Mouse (Mus musculus): ENCODE results near the gene Lep.

Gene Lep

DNA sequence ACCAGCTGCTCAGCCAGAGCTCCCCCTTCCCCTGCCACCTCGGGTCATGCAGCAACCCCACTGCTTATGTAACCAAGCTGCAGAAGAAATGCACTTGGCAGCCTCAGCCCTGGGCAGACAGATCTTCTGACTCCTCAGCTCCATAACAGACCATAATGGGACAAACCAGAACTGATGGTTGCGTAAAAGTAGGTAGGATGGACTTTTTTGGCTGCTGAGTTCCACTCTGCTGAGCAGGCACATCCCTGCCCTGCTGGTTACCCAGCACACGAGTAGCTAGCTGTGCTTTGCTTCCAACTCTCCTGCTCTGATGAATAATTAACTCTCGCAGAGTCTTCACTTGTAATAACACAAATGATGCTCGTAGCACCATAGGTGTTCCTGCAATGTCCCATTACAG lies 10.1 kb upstream of the Lep start:
- peak; percentile 30 for DNase-seq

DNA sequence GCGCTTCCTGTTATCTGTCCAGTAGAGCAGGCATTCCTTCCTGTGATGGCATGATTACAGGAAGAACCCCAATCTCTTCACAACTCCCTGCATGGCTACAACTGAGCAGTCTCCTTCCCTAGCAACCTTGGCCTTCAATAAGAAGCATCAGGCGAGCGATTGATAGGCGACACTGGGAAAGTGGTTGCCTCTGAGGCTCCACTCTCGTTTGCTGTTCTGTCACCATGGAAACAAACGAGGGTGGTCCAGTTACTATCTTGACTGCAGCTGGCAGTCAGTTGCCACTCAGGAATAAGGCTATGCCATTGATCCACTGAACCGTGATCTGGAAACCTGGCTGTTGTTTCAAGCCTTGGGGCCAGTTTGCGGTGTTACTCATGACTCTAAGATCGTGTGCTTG lies 7.8 kb upstream of the Lep start:
- no peak for DNase-seq

DNA sequence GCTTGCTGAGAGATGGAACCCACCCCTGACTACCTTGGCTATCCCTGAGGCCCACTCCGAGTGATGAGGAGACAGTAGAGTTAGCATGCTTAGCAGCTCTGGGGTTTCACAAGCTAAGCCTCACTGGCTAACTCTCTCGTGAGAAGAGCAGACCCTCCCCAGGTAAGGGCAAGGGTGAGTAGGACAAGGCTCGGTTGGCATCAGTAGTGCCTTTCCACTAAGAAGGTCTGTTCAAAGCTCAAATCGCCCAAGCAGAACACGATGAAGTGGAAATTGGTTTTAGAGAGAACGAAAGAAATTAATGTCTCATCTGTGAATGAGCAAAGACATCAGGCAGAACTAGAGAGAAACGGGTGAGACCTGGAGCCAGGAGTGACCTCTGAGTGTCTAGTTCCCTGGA lies 6.8 kb upstream of the Lep start:
- DNase-seq: no peak

DNA sequence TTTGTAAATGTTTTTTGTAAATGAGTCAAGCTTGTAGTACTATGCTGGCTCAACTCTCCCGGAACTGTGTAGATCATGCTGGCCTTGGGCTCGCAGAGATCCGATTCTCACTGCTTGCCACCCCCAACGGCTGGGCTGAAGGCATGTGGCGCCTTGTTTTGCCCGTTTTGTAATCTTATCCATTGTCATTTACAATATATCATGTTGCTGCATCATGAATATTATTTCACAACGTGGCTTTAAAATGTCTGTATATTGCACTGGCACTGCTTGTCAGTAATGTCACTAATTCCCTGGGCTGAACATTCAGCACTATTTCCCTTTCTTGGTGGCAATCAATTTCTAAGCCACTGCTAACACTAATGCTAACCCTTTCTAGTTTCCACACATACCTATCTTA lies 3.6 kb upstream of the Lep start:
- no peak for DNase-seq

DNA sequence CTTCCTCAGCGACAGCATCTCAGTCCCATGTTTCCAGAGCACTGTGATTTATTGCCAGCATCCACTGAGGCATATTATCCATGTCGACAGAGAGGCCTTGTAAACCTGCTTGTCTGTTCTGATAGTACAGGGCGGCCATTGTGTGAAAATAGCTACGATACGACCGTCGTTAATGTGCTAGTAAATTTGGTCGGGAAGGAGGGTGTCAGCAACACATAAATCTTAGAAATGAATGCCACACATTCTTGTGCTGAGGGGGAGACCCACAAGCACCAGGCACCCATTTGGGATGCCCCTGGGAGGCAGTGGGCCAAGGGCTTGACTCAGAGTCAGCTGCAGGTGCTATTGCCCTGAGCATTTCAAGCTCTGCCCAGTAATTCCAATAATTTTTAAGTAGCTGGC lies 6.4 kb downstream of the Lep start:
- peak; percentile 46 for DNase-seq

DNA sequence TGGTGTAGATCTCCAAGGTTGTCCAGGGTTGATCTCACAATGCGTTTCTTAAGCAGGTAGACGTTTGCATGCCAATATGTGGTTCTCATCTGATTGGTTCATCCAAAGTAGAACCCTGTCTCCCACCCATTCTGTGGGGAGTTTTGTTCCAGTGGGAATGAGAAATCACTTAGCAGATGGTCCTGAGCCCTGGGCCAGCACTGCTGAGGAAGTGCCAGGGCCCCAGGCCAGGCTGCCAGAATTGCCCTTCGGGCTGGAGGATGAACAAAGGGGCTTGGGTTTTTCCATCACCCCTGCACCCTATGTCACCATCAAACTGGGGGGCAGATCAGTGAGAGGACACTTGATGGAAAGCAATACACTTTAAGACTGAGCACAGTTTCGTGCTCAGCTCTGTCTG lies 12.2 kb downstream of the Lep start:
- DNase-seq: no peak

DNA sequence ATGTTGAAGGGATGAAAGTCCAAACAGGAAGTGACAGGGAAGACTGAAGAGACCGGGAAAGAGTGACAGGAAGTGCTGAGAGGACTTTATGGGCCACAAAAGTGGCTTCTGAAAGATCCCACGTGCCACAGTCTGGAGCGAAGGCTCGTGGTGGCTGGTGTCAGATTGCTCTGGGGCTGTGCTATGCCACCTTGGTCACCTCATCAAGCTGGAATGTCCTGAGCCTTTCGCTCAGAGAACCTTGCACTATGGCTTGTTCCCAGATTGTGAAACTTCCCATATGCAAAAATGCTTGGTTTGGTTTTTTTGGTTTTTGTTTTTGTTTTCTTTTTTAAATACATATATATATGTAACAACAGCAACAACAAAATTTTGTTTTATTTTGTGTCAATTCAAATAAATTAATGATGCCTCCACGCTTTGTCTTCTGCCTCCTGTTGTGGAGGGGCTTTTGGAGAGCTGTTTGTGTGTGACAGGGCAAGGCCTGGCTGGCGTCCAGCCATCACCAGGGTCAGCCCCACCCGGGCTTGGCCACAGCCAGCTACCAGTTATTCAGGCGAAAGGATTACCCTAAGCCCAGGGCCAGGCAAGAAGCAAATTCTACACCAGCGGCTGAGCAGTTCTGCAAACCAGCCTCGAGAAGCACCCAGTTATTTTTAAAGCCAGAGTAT lies 13.6 kb downstream of the Lep start:
- DNase-seq: no peak

DNA sequence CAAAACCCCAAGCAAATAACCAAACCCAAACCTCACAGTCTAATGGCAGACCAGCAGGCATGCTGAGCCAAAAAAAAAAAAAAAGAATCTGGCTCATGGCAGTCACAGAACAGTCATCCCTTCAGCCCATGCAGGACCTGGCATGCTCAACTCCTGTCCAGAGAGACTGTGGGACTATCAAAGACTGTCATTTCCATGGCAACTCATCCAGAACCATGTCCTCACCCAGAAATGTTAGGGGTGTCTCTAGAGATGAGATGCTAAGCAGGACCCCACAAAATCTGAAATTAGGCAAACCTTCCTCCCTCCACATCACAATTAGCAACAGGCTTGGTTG lies 14.1 kb downstream of the Lep start:
- DNase-seq: no peak

DNA sequence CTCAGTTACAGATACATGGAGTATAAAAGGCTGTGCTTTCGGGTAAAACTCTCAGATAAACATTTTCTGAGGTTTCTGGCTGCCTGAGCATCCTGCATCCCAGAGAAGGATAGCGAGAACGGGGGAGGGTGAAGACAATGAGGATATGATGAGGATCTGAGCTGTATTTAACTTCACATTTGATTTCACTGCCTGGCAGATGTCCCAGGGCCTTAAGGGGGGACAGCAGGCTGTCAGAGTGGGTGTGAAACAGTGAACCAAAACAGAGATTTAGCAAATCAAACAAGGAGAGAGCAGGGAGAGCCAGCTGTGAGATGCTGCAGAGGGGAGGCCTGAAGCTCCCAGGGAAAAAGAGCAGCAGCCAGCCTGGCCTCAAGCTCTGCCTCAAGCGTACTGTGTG lies 19.3 kb downstream of the Lep start:
- DNase-seq: no peak

DNA sequence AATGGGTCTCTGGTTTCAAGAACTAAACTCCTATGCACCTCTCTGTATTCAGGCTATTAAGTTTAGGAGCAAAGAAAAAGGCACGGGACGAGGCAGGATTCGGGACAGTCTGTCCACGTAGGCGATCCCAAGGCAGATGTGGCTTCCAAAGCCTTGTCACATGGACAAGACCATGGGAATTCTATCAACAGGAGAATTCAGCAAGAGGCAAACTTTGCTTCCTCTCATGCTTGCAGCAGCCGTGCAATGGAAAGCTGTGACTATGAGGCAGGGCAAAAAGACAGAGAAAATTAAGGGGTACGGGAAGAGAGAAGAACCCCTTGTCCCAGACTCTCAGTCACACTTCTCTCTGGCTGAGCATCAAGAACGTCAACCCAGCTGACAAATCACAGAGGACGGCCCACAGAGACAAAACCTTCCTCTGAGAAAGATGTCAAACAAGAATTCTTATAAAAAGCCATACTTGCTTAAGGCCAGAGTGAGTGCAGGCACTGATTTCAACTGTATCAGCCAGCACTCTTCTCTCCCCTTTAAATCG lies 21.9 kb downstream of the Lep start:
- no peak for DNase-seq

DNA sequence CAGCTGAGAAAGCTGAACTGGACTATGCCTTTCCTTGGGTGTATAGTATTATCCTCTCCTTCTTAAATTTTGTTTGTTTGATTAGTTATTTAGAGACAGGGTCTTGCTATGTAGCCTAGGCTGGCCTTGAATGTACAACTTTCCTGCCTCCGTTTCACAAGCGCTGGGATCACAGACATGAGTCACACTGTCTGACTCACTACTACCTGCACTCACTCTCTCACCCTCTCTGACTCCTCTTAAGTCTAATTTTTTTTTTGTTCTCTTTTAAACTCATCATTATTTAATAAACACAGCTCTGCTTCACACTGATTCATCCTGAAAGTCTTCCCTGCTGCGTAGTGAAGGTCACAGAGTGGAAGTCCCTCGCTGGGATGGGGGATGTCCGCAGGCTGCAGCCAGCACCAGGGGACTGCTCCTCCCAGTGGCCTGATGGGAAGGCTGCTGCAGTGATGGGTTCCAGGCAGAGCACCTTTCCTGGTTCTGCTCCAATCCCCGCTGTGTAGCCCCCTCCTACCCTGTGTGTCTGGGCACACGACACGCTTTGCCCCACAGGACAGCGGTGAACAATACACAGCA lies 22.8 kb downstream of the Lep start:
- DNase-seq: no peak

DNA sequence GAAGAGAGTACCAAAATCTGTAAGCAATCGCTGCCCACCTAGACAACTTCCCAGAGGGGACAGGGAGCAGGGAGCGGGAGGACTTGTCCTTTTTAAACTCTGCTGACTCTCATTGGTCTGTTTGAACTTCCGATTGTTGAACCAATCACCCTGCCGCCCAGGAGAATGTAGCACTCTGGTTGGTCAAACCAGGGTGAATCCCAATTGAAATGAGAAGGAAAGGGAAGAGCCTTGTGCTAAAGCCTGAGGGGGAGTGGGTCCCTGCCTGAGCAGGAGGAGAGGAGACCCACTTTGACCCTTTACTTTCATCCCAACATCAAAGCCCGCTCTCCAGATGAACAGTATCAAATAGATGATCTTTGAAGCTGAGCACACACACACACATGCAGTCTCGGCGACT lies 24.4 kb downstream of the Lep start:
- no peak for DNase-seq

DNA sequence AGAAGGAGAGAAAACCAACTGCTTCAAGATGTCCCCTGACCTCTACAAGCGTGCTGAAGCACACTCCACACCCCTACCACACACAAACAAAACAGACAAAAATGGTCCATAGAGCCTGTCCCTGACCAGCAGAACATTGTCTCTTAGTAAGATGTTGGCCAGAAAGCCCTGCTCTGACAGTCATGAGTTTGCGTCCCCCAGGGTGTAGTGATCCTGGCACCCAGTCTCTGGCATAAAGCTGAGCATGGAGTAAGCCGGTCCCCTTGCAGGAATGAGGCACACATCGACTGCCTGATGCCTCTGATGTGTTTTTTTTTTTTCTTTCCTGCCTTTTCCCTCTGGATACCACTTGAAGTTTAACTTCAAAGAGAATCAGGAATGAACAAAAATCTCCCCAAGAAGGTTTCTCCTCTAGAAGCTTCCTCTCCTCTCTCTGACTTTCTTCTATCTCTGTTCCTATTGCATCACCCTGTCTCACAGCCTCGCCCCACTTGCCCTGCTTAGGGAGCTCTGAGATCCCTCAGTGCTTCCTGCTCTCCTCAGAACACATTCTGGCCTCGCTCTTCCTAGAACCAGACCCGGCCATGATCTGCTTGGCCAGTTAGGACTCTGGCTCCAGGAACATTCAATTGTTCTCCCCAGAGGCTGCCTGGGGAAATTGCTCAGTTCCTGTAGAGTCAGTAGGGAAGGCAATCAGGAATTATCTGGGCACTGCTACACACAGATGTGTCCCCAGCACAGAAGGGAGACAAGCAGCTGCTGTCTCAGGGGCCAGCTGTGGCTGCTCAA lies 28.1 kb downstream of the Lep start:
- DNase-seq: no peak

DNA sequence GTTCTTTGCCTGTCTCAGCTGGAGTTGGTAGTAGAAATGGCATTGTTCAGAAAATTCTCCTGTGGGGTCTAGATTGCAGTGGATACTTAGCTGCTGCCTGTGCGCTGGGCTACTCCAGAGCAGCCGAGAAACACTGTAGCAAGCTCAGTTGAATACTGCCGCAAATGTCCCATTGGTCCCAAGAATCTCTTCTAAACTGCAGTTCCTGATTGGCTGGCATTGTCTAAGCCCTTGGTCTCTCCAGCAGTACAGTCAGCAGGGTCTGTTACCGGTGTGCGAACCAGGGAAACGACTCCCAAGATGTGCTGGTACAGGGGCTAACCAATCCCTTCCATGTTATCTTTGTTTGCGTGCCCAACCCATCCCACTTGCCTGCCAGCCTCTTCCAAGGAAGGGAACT lies 32.2 kb downstream of the Lep start:
- no peak for DNase-seq

DNA sequence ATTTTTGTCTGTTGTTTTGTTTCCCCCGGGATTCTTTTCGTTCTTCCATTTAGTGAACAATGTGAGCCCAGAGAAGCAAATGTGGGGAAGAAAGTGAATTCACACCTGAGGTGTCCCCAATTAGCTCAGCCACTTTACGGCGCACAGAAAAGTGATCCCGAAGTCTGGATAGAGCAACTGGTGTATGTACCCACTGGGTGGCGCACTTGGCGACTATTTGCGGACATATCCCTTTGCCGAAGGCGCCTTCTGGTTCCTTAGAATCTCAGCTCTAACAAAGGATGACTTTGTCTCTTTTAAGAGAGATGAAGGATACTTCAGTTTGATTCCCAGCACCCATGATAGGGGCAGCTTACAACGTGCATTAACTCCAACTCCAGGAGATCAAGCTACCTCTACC lies 32.9 kb downstream of the Lep start:
- no peak for DNase-seq

DNA sequence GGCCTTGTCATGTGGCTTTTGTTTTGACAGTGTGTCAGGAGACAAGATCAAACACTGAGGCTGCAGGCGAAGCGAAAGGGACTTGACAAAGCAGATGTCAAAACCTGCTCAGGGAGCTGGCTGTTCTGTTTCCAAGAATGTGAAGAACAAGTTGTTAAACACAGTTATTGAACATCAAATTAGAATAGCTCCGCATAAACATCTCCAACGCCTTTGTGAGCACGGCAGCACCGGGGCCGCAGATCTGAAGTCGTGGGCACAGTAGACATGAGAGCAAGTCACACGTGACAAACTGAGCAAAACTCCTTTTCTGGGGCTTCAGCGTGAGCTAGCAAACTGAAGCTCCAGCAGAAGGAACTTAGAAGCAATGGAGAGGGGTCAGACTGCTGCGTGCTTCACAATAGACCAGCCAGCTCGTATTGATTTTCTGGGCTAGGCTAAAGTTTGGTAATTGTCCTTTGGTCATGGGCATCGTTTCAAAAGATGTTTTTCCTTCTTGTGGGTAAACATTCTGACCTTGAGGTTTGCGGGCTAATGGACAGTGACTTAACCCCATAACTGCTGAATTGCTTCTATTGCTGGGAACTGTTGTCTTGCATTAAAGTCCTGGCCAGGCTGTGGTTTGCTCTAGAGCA lies 39.6 kb downstream of the Lep start:
- DNase-seq: no peak

DNA sequence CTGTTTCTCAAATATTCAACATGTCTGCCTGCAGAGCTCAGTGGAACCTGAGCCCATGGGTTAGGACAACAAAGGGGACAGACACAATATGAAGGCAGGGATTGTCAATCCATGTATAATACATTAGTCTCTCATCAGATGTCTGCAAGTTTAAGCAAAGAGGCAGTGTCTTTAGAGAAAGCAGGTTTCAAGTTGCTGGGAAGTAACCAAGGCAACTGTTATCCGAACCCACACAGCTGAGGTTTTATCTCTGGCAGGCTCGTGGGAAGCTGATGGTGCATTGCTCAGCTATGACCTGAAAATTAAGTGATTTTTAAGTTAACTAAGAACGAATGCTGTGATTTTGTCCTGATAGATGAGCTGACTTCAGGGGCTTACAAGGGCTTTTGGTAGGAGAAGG lies 40.4 kb downstream of the Lep start:
- DNase-seq: no peak

DNA sequence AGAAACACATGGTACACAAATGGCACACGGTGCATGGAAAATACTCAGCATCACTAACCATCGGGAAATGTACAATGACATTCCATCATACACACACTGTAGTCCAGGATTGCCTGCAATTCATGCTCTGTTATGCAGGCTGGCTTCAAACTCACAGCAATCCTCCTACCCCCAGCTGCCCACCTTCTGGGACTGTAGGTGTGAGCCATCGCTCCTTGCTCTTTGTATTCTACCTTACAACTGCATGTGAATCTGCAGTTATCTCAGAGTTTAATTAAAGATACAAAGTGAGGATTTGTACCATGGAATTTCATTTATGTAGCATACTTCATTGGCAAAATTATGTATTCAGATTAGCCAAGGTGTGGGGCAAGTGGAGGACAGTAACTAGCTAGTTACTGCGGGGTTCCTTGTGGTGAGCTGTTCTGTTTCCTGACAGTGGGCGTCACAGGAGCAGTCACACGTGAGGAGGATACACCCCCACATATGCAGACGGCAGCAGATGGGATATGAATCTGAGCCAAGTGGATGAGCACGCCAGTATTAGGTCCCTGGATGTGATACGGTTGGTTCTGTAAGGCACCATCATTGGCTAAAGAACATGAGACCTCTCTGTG lies 41.3 kb downstream of the Lep start:
- no peak for DNase-seq

DNA sequence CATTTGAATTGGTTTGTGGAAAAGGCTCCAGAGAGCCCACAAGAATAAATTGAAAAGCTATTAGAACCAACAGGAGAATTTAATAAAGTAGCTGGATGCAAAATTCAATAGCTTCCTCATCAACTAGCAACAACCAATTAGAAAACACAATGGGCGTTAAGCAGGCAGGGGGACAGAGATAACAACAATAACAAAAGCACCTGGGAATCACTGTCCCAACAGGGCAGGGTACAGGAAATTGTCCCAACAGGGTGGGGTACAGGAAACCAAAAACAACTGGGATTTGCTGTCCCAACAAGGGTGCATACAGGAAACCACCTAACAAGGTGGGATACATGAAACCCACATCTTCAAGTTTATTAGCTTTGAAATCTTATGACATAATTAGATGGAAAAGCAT lies 48.4 kb downstream of the Lep start:
- no peak for DNase-seq

DNA sequence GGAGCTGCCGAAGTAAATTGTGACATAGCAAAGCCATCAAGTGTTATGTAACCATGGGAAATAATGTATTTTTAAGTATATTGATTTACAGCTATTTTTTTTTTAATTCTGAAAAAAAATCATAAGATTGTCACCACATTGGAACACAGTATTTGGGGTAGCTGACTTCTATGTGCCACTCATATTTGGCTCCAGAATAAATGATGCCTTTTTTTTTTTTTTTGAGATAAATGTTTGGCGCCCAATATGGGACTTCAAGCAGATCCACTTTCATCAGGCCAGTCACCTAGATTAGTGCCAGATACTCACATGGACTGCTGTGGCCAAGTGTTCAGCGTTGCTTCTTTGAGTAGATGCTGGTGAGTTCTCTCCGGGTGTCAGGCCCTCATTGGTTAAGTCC lies 51.5 kb downstream of the Lep start:
- DNase-seq: no peak

DNA sequence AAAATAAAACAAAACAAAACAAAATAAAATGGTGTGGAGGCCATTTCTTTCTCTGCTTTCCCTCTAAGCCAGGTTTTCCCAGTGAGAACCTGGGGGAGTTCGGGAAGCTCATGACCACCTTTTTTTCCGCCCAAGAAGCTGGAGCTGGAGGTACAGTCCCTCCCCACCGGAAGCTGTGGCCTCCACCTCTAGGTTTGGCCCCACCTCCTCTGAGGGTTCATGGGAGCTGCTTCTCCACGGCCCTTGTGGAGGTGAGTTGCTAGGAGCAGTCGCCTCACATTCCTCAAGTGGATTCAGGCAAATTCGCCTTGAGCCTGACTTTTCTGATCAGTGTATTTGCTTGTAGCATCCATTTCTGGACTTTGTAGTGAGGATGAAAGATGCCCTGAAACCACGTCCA lies 55.7 kb downstream of the Lep start:
- DNase-seq: no peak

DNA sequence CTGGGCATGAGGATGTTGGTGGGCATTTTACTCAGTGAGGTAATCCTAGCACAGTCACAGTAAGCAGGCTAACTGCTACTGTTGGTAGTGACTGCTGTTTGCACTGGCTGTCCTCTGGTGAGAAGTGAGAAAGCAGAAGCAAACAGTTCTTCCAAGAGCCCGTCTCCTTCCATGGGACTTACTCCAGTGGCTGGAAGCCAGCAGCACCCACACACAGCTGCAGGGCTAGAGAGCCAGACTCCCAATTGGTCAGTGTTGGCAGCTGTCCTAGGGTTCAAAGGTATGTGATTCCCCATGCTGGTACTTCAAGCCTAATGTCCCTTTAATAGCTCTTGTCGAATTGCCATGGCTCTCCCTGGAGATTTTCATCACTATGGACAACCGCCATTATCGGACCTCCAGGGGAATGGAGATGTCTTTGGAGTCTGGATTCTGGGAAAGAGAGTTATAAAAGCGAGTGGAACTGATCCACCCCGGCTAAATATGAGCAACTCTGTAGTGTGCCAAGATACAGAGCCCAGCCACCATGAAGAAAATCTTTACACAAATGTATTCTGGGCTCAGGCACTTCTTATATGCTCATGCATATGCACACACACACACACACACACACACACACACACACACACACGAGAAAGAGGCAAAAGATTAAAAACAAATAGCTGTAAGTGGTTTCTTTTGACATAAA lies 57.5 kb downstream of the Lep start:
- peak; percentile 80 for DNase-seq

DNA sequence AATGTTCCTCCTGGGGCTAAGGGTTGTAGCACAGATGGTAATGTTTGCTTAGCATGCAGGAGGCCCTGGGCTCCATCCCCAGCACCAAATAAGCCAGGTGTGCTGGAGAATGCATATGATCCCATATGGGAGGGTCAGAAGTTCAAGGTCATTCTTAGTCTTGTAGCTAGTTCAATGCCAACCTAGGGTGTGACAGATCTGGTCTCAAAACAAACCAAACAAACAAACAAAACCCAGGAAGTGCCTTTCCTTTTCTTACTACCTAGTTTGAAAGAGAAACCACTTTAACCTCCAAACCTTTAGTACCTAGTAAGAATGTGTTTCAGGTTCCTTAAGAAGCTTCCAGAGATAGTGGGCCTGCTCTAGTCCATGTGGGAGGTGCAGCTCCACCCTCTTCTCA lies 58.2 kb downstream of the Lep start:
- DNase-seq: no peak

Data from kidney, adult 11 months (tissue).